Mouse (Mus musculus) ES-CJ7 (cell line): ENCODE results near the gene Clec10a.

Source experiments
- DNase-seq: peaks from one replicate; pipeline ENCODE4 v3.0.0; 2011; ENCODE audit warnings: low read depth, low spot score

Gene Clec10a

DNA sequence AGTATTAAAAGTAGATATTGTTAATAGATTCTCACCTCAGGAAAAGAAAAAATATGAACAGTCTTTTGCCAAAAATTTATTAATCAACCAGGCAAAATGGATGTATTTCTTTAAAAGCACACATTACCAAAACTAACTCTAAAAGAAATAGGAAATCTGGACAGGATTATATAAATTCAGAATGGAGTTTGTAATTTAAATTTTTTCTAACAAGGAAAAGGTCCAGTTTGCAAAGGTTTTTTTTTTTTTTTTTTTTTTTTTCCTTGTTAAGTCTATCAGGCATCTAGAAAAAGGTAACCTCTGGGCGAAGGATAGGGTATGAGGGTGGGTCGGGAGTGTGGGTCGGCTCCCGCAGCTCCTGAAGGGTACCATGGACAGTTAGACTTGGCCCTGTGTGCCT is 24.5 kb downstream of the Clec10a start:
- DNase-seq = no peak

- DNase-seq = no peak
Measured at GRCm38 (mm10) chr11:70185120-70185519, 29.1 kb downstream of the Clec10a start.

GRCm38 (mm10) chr11:70189319-70190134 is 33.5 kb downstream of the Clec10a start:
- DNase-seq = no peak

DNA sequence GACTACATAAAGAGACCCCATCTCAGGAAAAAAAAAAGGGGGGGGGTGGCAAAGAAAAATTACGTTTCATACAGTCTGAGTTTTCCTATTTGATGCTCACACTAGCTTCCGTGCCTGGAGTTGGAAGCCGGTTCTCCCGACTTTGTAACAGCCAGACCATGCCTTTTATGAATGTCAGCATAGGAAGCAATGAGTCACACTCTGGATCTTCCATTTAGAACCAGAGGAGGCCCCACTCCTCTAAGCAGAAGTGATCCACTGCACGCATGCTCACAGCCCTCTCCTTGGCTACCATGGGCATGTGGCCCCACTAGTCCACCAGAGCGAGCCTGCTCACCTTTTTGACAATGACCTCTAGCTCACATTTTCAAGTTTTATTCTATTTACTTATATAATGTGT is 35.2 kb downstream of the Clec10a start:
- no peak for DNase-seq

DNA sequence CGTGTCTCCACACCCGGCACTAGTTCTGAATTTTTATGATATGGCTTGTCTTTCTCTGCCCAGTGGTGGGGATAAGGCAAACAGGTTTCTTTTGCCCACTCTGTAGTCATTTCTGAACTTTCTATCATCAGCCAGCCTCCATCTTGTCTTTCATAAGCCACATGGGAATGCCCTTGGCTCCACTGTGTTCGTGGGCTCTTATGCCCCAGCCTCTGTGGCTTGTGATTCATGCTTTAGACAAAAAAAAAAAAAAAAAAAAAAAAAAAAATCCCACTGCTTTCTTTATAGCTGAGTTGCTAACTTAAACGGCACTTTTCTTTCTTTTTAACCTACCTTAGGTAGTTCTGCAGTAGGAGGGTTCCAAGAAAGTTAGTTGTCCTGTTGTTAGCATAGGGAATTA is 36.2 kb downstream of the Clec10a start:
- no peak for DNase-seq

DNA sequence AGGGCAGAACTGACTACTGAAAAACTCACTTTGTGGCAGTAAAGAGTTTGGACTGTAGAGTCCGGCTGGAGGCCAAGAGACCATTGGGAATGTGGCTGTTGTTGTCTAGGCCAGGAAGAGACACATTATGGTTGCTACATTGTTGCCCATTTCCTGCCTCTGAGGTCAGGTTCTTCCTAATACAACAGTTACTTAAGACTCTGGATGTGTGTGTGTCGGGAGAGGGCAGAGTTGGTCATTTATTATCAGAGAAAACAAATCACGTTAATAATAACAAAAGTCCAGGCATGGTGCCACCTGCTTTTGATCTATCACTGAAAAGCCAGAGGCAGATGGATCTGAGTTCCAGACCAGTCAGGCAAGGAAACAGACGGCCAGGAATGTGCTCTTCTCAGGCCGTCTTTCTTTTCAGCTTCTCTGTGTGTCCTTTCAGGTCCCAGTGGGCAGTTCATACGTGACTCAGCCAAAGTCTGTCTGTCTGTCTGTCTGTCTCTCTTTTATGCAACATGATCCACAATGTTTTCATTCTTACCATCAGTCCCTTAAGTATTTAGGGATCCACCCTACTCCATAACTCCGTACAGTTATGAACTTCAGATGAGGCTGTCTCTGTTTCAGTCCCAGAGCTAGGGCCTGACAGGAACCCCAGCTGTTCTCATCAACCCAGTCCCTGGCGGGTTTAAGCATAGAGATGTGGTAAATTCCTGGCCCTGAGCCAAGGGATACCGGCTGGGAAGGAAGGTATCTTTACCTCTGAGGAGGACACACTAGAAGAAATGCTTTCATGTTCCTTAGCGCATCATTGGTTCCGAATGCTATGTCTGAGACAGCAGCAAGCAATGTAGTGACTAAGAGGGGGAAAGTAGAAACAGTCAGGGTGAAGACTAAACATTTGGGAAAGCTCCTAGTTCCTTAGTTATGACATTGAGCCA is 37.6 kb downstream of the Clec10a start:
- DNase-seq = no peak

DNA sequence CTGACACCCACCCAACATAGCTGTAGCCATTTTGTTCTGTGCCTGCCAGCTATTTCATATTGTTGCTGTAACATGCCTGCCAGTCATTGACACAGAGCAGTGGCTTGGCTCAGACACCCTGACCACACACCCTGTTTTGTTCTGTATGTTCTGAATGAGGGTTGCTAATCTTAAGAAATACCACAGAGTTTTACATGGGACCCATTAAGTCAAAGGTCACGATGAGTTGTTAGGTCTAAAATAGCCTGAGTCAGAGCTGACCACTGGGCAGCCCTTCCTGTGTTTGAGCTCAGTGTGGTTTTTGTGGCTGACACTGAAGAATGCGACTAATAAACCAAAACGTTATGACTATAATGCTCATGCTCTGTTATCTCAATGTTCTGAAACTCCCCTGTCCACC is 42.3 kb downstream of the Clec10a start:
- DNase-seq = no peak

GRCm38 (mm10) chr11:70199107-70199506 is 43.1 kb downstream of the Clec10a start:
- DNase-seq = no peak

GRCm38 (mm10) chr11:70200036-70200608 is 44.1 kb downstream of the Clec10a start:
- DNase-seq = no peak

DNA sequence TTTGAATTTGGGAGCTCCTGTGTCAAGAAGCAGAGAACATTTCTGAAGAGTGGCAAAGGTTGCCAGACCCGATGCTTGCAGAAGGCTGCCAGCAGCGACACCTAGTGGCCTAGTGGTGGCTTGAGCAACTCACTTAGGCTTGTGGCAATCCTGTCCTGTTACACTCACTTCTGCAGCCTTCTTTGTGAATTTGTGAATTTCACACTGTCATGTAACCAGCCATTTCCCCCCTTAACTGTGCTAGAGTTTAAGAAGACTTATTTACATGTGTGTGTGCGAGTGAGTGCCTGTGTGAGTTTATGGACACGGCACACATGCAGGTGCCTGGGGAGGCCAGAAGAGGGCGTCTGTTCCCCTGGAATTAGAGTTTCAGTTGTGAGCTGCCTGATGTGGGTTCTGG is 45.7 kb downstream of the Clec10a start:
- peak; percentile 78 for DNase-seq

DNA sequence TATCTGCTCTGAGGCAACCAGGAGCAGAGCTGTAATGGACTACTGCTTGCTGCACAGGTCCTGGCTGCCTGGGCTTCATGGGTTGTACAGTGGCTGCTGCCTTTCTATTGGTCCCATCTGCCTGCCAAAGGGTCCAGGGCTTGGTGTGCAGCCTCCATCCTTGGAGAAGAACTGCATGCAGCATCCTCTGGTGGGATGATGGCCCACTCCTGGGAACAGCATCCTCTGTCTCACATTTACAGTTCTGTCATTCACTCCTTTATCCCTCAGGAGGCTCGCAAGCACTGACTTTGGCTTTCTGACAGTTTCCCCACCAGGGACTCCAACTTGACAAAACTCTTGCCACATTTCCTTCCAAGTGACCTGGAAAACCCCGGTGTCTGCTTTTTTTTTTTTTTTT is 50.8 kb downstream of the Clec10a start:
- DNase-seq = no peak

GRCm38 (mm10) chr11:70207283-70207682 is 51.3 kb downstream of the Clec10a start:
- DNase-seq = no peak

DNA sequence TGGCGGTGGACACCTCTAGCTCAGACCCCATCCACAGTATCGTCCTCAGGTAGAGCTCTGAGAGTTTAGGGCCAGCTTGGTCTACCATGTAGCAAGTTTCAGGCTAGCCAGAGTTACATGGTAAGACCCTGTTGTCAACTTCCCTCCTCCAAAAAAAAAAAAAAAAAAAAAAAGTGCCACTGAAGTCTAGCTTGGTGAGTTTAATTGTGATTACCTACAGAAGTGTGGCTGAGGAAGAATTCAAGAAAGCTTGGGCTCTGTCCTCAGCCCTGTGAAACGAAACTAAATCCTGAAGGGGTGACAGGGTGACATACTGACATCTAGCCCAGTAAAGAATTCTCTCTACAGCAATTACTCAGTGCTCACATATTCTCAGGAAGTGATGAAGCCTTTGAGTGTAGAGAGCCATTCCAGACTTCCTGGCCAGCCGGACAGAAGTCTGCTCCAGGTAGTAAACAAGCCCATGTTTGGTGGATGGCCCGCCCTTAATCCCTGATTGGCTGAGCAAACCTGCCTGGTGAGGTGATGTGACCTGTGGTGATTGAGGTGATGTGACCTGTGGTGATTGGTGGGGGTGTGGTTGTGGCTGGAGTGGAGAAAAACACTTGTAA is 52.9 kb downstream of the Clec10a start:
- no peak for DNase-seq

DNA sequence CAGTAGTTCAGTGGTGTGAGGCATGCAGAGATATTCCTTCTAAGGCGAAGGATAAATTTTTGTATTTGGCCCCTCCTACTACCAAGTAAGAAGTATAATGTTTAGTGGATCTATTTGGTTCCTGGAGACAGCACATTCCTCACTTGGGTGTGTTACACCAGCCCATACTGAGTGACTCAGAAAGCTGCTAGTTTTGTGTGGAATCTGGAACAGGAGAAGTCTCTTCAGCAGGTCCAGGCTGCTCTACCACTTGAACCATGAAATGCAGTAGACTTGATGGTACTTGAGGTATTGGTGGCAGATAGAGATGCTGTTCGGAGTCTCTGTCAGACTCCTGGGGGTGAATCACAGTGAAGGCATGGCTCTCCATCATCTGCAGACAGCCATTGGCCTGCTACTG is 54.7 kb downstream of the Clec10a start:
- DNase-seq = no peak

DNA sequence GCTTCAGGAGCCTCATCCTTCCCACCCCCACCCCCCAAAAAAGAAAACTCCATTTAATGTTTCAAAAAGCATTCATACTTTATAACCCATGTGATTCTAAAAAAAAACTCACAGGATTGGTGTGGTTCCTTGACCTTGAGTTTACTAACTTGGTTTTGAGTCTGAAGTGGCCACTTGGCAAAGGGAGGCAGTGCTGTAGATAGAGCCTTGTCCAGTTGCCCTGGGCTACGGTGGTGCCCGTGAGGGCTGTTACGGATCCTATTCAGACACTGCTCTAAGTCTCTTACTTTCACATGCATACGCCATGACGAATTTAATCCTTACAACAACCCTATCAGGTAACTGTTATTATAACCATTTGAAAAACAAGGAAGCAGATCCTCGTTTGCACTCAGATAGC is 56.0 kb downstream of the Clec10a start:
- DNase-seq = no peak

GRCm38 (mm10) chr11:70212423-70212822 is 56.4 kb downstream of the Clec10a start, which contains the start of gene Slc16a11:
TSS of gene Slc16a11 (plus strand) at chr11:70212752.
- DNase-seq = no peak

DNA sequence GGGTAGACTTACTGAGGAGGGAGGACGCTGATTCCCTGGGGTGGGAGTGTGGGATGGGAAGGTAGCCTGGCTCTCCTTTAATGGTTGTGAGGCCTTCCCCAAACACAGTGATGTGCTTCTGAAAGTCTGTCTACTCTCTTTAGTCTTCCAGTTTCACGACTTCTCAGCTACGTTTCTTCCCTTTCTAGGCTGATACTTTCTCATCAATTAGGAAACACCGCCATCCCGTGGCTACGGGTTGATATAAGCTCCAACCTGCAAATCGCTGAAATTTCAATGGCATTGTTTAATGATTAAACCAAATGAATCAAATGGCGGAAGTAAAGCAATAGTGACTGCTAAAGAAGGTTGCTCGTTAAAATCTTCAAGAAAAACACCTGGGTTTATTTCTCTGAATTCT is 56.9 kb downstream of the Clec10a start:
- peak; percentile 62 for DNase-seq

GRCm38 (mm10) chr11:70213736-70214135 is 57.7 kb downstream of the Clec10a start:
- no peak for DNase-seq

DNA sequence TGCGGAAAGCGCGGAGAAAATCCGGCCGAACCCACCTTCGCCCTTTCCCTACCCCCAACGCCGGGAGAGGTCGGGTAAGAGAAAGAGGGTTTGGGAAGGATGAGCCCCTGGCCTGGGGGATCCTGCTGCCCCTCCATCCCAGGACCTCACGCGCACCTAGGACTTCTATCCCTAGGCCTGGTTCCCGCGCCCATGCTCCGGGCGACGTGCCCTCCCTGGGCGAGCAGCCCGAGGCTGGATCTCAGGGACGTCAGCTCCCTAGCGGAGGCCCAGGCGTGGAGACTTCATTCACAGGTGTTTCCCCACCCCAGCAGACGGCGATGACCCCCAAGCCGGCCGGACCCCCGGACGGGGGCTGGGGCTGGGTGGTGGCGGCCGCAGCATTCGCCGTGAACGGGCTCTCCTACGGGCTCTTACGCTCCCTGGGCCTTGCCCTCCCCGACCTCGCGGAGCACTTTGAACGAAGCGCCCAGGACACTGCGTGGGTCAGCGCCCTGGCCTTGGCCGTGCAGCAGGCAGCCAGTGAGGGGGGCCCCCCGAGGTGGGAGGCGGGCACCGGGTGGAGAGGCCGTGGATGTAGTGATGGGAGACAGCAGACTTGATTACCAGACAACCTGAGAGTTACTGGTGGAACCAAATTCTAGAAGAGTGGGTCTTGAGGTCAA is 58.3 kb downstream of the Clec10a start:
- no peak for DNase-seq

- DNase-seq = no peak
Measured at GRCm38 (mm10) chr11:70214856-70215209, 58.8 kb downstream of the Clec10a start.

DNA sequence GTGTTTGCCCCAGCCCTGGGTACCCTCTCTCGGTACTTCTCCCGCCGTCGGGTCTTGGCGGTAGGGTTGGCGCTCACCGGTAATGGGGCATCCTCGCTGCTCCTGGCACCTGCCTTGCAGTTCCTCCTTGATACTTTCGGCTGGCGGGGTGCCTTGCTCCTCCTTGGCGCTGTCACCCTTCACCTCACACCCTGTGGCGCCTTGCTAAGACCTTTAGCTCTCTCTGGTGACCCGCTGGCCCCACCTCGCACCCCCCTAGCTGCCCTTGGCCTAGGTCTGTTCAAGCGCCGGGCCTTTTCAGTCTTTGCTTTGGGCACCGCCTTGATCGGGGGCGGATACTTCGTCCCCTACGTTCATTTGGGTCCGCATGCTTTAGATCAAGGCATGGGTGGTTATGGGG is 59.3 kb downstream of the Clec10a start:
- no peak for DNase-seq
